Mouse (Mus musculus) bone marrow macrophage, adult 2 months (primary cell): Measurements from ENCODE around the gene Fancl.

ENCODE experiments used
- CTCF ChIP-seq: IDR thresholded peaks from 2 replicates; pipeline ENCODE4 v1.5.1; 2012; ENCODE audit warnings: low read depth, mild to moderate bottlenecking, low read length, moderate library complexity
- POLR2A ChIP-seq: IDR thresholded peaks from 2 replicates; pipeline ENCODE4 v1.6.1; 2012; ENCODE audit warnings: mild to moderate bottlenecking, low read depth, low read length, borderline replicate concordance

- TF ChIP-seq CTCF (no peak), POLR2A (no peak)
Measured at GRCm38 (mm10) chr11:26518991-26519390, 133.1 kb downstream of the Fancl start.
